Mouse (Mus musculus) brain, adult 2 months (tissue): Measurements from ENCODE around the gene Gm38394.
"Not testable (repeated sequence)": the region's sequence is repeated elsewhere in the genome, so short reads cannot be mapped to it uniquely, and the experiment has no call there.

ENCODE experiments used
- DNase-seq: peaks from one replicate; pipeline ENCODE4 v3.0.0; 2011; ENCODE audit warnings: low read depth, low spot score

Gm38394 gene

GRCm38 (mm10) chr1:133661203-133661933, at the start of gene Gm38394:
Gene Gm38394, minus strand, starts transcription at chr1:133661318.
- DNase-seq, result peak; percentile 99

- DNase-seq, result no peak
Measured at GRCm38 (mm10) chr1:133710895-133711294, 49.8 kb upstream of the Gm38394 start.

GRCm38 (mm10) chr1:133709292-133709691, 48.2 kb upstream of the Gm38394 start:
- no peak for DNase-seq

GRCm38 (mm10) chr1:133701824-133702223, 40.7 kb upstream of the Gm38394 start:
- DNase-seq, result peak; percentile 20

DNA sequence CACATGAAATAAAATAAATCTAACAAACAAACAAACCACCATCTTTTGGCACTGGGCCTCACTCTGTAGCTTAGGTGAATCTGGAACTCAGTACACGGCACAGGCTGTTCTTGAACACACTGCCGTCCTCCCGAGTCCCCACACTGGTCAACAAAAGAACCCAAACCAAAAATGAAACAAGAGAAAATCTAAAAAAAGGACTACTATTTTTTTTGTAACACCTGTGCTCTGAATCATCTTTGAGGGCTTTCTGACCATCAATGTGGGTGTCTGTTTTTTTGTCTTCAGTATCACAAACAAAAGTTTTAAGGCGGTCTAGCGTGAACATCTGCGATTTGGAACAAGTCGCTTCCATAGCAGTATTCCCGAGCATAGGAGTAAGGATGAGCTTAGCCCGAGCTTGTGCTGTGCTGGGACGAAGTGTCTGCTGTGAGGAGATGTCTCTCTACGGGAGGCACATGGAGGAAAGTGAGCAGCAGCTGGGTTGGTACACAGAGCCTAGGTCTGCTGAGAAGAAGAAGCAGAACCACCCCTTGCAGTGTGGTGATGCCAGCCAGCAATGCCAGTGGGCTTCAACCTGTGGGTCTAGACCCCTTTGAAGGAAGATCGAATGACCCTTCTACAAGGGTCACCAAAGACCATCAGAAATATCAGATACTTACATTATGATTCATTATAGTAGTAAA, 37.0 kb upstream of the Gm38394 start:
- no peak for DNase-seq

- DNase-seq, result peak; percentile 64
Measured at GRCm38 (mm10) chr1:133695901-133696300, 34.8 kb upstream of the Gm38394 start.

GRCm38 (mm10) chr1:133694876-133695275, 33.8 kb upstream of the Gm38394 start:
- DNase-seq, result no peak

GRCm38 (mm10) chr1:133694301-133694700, 33.2 kb upstream of the Gm38394 start:
- DNase-seq, result no peak

DNA sequence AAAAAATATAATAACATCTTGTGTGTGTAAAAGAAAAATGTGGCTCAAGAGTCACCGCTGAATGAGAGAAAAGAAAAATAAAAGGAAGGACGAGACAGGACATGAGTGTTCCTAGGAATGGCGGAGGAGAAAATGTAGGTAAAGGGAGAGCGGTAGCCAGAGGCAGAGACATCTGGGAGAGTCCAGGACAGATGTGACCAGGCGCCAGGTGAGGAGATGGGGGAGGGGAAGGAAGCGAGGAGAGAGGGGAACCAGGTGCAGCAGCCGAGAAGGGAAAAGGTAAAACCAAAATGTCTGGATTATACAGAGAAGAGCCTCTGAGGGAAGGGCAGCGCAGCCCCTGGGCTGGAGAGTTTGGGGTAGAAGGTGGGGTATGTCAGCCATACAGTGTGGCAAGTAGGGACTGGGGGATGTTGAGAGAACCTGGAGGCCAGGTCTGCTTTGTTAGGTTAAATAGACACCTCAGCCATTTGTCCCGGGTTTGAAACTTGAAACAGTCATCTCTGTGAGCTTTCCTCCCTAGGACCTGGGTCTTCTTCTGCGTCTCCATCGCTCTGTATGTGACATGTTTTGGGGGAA, 32.5 kb upstream of the Gm38394 start:
- DNase-seq, result no peak

GRCm38 (mm10) chr1:133692195-133692594, 31.1 kb upstream of the Gm38394 start:
- DNase-seq, result no peak

- DNase-seq, result no peak
Measured at GRCm38 (mm10) chr1:133691046-133691445, 29.9 kb upstream of the Gm38394 start.

- DNase-seq, result no peak
Measured at GRCm38 (mm10) chr1:133689897-133690296, 28.8 kb upstream of the Gm38394 start, which contains the start of gene Lax1. Gene Lax1, minus strand, starts transcription at chr1:133690108.

DNA sequence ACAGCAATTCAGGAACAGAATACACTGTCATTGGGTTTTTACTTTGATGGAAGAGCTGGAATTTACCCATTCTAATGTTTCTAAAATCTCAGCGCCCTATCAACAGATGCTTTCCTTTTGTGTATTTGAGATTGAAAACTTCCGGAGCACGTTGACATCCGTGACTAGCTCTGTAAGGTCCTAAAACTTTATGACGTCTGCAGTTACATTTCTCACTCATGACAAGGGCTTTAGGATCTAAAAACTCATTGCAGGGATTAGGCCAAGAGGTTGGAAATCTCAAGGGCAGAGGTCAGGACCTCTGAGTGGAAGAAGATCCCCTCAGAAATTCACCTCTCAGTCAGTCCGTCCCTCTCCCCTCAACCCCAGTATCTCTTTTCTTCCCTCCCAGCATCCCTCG, 27.2 kb upstream of the Gm38394 start:
- DNase-seq, result no peak

DNA sequence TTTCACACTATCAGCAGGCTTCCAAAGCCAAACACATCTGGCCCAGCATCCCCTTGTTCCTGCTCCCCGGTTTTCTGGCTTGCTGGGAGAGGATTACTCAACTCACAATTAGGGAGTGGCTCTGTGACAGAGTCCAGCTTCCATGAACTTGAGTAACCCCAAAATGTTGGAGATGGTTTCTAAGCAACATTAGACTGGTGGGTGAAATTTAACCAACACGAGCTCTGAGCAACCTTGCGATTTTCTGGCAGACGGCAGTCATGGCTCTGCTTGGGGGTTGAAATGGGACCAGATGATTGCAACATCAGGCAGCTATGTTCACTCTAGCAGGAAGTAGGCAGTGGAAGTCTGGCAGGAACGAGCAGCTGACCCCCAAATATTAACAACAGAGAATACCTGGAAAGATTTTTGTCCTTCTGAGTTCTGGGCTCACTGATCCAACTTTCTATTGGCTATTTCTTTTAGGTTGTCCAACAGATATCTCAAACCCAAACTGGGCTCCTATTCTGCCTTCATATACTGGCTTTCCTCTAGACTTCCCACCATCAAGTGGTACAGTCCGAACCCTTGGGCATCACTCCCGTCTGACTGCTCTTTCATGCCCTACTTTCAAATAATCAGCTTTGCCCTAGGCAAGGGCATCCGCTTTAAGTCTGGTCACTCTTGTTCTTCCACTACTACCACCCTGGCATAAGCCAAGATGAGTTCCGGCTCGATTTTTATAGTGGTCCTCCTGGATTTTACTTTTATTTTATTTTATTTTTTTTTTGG, 24.8 kb upstream of the Gm38394 start:
- peak; percentile 68 for DNase-seq

DNA sequence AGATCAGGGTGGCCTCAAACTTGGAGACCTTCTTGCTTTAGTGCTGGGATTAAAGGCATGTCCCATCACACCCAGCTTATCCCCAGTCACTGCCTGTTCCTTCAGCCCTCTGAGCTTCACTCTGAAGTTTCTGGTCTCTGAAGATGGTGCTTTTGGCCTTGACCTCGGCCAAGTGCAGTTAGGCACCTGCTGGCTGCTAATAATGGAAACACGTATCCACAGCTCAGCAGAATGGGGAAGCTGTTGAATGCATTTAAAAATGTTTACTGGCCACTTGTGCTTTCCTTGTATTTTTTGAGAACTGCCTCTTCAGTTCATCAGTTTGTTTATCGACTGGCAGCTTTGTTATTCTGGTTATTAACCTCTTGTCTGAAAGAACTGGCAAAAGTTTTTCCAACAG, 10.7 kb upstream of the Gm38394 start:
- DNase-seq, result no peak

DNA sequence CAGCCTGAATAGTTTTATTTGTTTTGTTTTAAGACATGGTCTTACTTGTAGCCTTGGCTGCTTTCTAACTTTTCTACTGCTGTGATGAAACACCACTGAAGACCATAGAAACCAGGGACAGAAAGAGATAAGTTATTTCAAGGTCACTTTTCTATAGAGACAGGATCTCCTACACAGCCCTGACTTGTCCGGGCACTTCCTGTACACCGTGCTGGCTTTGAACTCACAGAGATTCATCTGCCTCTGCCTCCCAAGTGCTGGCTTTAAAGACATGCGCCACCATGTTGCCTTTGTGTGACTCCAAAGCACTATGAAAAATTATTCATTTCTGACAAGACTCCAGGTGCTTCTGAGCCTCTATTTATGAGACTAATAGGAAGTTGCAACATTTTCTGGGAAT, 10.1 kb upstream of the Gm38394 start:
- DNase-seq, result no peak

DNA sequence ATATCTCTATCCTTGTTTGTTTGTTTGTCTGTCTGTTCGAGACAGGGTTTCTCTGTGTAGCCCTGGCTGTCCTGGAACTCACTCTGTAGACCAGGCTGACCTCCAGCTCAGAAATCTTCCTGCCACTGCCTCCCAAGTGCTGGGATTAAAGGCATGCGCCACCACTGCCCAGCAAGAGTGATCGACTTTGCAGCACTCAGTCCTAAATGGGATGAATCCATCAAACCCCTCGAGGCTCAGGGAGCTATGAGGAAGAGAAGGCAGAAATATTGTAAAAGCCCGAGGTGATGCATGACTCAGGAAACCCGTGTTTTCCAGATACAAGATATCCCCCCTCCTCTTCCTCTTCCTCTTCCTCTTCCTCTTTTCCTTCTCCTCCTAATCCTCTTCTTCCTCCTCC, 9.7 kb upstream of the Gm38394 start:
- no peak for DNase-seq

DNA sequence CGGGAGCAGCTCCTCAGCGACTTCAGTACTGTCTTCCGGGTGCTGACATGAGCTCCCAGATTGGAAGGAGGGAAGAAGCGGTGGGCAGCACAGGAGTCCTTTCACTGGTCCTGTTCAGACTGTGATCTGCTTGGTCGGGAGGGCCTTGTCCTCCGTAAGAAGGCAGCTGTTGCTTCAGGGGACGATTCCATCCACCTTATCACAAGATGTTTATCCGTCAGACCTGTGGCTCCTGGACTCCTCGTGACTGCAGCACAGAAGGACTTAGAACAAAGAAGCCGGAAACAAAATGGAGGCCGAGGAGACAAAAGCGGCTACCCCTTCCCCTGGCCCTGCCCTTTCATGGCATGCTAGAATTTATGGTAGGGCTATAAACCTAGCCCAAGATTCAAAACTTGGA, 9.1 kb upstream of the Gm38394 start:
- no peak for DNase-seq

DNA sequence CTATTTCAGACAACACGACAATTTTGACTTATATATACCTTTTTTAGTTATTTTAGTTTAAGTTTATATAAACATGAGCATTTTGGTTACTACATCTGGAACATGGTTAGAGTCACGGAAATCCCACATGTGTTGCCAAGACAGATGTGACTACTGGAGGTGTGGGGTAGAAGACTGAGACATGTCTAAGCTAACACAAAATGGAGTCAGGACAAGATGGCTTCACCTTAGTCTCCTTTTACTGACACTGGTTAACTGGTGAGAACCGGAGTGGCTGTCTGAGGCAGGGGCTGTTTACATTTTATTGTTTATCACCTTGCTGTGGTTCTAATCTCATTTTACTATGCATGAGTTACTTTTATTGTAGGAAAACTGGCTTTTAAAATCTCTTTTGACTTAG, 7.5 kb upstream of the Gm38394 start:
- DNase-seq, result no peak

DNA sequence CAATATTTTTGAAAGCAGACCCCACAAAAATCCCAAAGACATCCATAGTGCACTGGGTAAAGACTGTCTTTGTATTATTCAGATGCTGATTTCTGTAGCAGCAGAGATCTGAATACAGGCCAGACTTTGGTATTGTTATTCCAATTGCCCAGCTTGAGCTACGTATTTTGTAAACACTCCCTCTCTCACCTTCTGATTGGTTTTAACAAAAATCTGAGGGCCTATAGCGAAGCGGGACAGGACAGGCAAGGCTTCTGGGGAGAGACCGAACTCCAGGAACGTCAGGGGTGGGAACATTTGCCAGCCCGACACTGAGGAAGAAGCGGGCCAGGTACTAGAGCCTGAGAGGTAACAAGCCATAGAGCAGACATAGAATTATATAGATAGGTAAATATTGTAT, 6.6 kb upstream of the Gm38394 start:
- DNase-seq, result no peak

- not testable (repeated sequence) for DNase-seq
Measured at GRCm38 (mm10) chr1:133665713-133666112, 4.6 kb upstream of the Gm38394 start.
